Mouse (Mus musculus): ENCODE data around the gene Glrx3. TPM values are rescaled to one million over a fixed set of nuclear protein-coding genes. Genes with fewer than 3 reads are reported as not detected.
"Not testable (repeated sequence)": the region's sequence is repeated elsewhere in the genome, so short reads cannot be mapped to it uniquely, and the experiment has no call there.

Glrx3 gene
- 100 to 1,000 TPM in 1 of 2 experiments, 10 to 100 TPM in 1; 98.9 to 104 TPM for total RNA-seq (2021)

- intact Hi-C loops (cut with DNase I) = loop anchor here (1.0 kb wide), 1 partner anchor 27 kb away; the partner anchor contains the start of gene 9430038I01Rik
- DNase-seq (ENCODE audit: low spot score in 2 of 2) = peak; percentile 93 to 96
Measured at GRCm38 (mm10) chr7:137437440-137438178, at the start of gene Glrx3. Gene Glrx3, plus strand, starts transcription at chr7:137437614.

- intact Hi-C loops (cut with DNase I) = no loop called here
- DNase-seq (ENCODE audit: low spot score in 2 of 2) = no peak
Measured at GRCm38 (mm10) chr7:137387863-137388262, 49.6 kb upstream of the Glrx3 start.

GRCm38 (mm10) chr7:137395421-137395820 lies 42.0 kb upstream of the Glrx3 start:
- no peak for DNase-seq (ENCODE audit: low spot score in 2 of 2)
- intact Hi-C loops (cut with DNase I) = no loop called here

- intact Hi-C loops (cut with DNase I) = no loop called here
- DNase-seq (ENCODE audit: low spot score in 2 of 2) = no peak
Measured at GRCm38 (mm10) chr7:137397361-137397910, 40.0 kb upstream of the Glrx3 start.

GRCm38 (mm10) chr7:137398973-137399372 lies 38.4 kb upstream of the Glrx3 start:
- intact Hi-C loops (cut with DNase I) = no loop called here
- DNase-seq (ENCODE audit: low spot score in 2 of 2) = no peak

GRCm38 (mm10) chr7:137404146-137404545 lies 33.3 kb upstream of the Glrx3 start:
- intact Hi-C loops (cut with DNase I) = no loop called here
- no peak for DNase-seq (ENCODE audit: low spot score in 2 of 2)

- intact Hi-C loops (cut with DNase I) = no loop called here
- DNase-seq (ENCODE audit: low spot score in 2 of 2) = no peak
Measured at GRCm38 (mm10) chr7:137407428-137408058, 29.9 kb upstream of the Glrx3 start.

- DNase-seq (ENCODE audit: low spot score in 2 of 2) = peak; percentile 95 to 97
- intact Hi-C loops (cut with DNase I) = loop anchor here (1.0 kb wide), 1 partner anchor 27 kb away; the partner anchor contains the start of gene Glrx3
Measured at GRCm38 (mm10) chr7:137410337-137411197, 26.8 kb upstream of the Glrx3 start, which contains the start of gene 9430038I01Rik. Gene 9430038I01Rik, minus strand, starts transcription at chr7:137410762.

- intact Hi-C loops (cut with DNase I) = no loop called here
- DNase-seq (ENCODE audit: low spot score in 2 of 2) = no peak
Measured at GRCm38 (mm10) chr7:137414710-137415109, 22.7 kb upstream of the Glrx3 start.

- intact Hi-C loops (cut with DNase I) = no loop called here
- no peak for DNase-seq (ENCODE audit: low spot score in 2 of 2)
Measured at GRCm38 (mm10) chr7:137420550-137420949, 16.9 kb upstream of the Glrx3 start.

GRCm38 (mm10) chr7:137421236-137421635 lies 16.2 kb upstream of the Glrx3 start:
- intact Hi-C loops (cut with DNase I) = no loop called here
- no peak for DNase-seq (ENCODE audit: low spot score in 2 of 2)

- intact Hi-C loops (cut with DNase I) = no loop called here
- DNase-seq (ENCODE audit: low spot score in 2 of 2) = no peak
Measured at GRCm38 (mm10) chr7:137426693-137427092, 10.7 kb upstream of the Glrx3 start.

- intact Hi-C loops (cut with DNase I) = no loop called here
- DNase-seq (ENCODE audit: low spot score in 2 of 2) = no peak
Measured at GRCm38 (mm10) chr7:137431769-137432603, 5.4 kb upstream of the Glrx3 start.

GRCm38 (mm10) chr7:137436901-137437300 lies 513 bp upstream of the Glrx3 start:
- intact Hi-C loops (cut with DNase I) = loop anchor here (1.0 kb wide), 1 partner anchor 27 kb away; the partner anchor contains the start of gene 9430038I01Rik
- no peak for DNase-seq (ENCODE audit: low spot score in 2 of 2)

- peak; percentile 53 to 70 for DNase-seq (ENCODE audit: low spot score in 2 of 2)
- intact Hi-C loops (cut with DNase I) = no loop called here
Measured at GRCm38 (mm10) chr7:137438179-137438550, 751 bp downstream of the Glrx3 start.

GRCm38 (mm10) chr7:137438962-137439361 lies 1.5 kb downstream of the Glrx3 start:
- intact Hi-C loops (cut with DNase I); DNase-seq (ENCODE audit: low spot score in 2 of 2): not testable (repeated sequence)

GRCm38 (mm10) chr7:137442951-137443350 lies 5.5 kb downstream of the Glrx3 start:
- DNase-seq (ENCODE audit: low spot score in 2 of 2) = no peak
- intact Hi-C loops (cut with DNase I) = no loop called here

- DNase-seq (ENCODE audit: low spot score in 2 of 2) = no peak
- intact Hi-C loops (cut with DNase I) = no loop called here
Measured at GRCm38 (mm10) chr7:137445321-137445720, 7.9 kb downstream of the Glrx3 start.

- intact Hi-C loops (cut with DNase I) = loop anchor here (10.0 kb wide), 1 partner anchor 1627 kb away; no protein-coding TSS in a partner anchor
- DNase-seq (ENCODE audit: low spot score in 2 of 2) = no peak
Measured at GRCm38 (mm10) chr7:137461396-137461795, 24.0 kb downstream of the Glrx3 start.
